8 mouse cellular contexts compared by ENCODE assay signal in the genomic region with DNA sequence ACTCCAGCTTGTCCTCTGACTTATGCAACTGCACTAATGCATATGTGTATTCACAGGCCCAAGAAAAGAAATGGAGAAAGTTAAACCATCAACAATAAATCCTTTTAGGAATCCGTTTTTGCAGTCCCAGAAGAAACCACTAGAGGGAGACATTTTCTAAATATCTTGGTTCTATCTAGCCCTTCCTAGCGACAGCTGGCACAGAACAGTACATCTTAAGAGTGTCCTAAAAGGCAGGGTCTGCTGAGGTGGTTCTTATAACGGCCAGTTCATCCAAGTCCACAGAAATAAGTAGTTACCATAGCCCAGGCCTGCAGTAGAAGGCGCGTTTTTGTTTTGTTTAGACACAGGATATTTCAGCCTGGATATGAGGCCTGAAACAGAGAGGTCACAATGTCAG. TPM values are rescaled to one million over a fixed set of nuclear protein-coding genes. Genes with fewer than 3 reads are reported as not detected.
A peak's percentile ranks its signal among the peaks of the same experiment; 100 is the strongest.
DNase-seq lines count a peak whose midpoint lies in the region; TF ChIP-seq lines count a peak whose summit lies in the region.
"Had no signal": no experiment of that assay in that cellular context is flagged by ENCODE, and none has a peak within 500 bp of the region (broad histone marks: within the 10 kb centered on the region; RNA-seq: fewer than 3 reads in every experiment).

No protein-coding gene starts in this region.

- no peak overlapping the region for H3K27ac ChIP-seq in left cerebral cortex, adult 2 months
- H3K27ac ChIP-seq in MEL (ENCODE audit: control insufficient read depth, low read depth, low read length) = no peak overlapping the region
- H3K27ac ChIP-seq: embryonic facial prominence, embryonic 13.5 days had no signal

- no peaks in the 10 kb centered on the region for H3K27me3 ChIP-seq in MEL (ENCODE audit: control insufficient read depth in 1 of 2, insufficient read depth in 2 of 2, low read length in 2 of 2)
- H3K27me3 ChIP-seq: embryonic facial prominence, embryonic 13.5 days had no signal

- H3K79me2 ChIP-seq in MEL (ENCODE audit: control insufficient read depth, insufficient read depth, low read length, poor library complexity) = no peaks in the 10 kb centered on the region; the same call in 1 of the 2 replicates

- peak; percentile 63 for TF ChIP-seq RAD21 in MEL (IDR thresholded peaks at IDR 0.05; ENCODE audit: low read depth, low read length)

- no peaks in the 10 kb centered on the region for H3K9me3 ChIP-seq in MEL (replicated peaks; ENCODE audit: insufficient read depth, low read length)
- H3K9me3 ChIP-seq: embryonic facial prominence, embryonic 13.5 days had no signal

- DNase-seq in left cerebral cortex, adult 2 months (ENCODE audit: extremely low spot score in 1 of 2, low spot score in 2 of 2) = no peak
- no peak for DNase-seq in left cerebral cortex, adult 8-10 months (ENCODE audit: low spot score in 2 of 2)
- peak; percentile 64 for DNase-seq in CD4-positive, CD25-positive, alpha-beta regulatory T cell, adult 2 months (ENCODE audit: low read depth, low spot score)
- DNase-seq in MEL (ENCODE audit: low read depth, low spot score) = peak; percentile 86
- peak; percentile 53 for DNase-seq in embryo, embryonic 10 days (ENCODE audit: low spot score)
- DNase-seq in layer of hippocampus, adult 9-10 months (ENCODE audit: low spot score) = peak; percentile 38
- peak; percentile 75 for DNase-seq in retina, postnatal 1 day

- H3K9ac ChIP-seq in MEL (ENCODE audit: control insufficient read depth, low read depth, low read length, poor library complexity, severe bottlenecking) = no peak overlapping the region
- H3K9ac ChIP-seq: embryonic facial prominence, embryonic 13.5 days had no signal

- H3K4me1 ChIP-seq in MEL (ENCODE audit: control insufficient read depth in 1 of 2, insufficient read depth in 2 of 2, low read length in 2 of 2) = peaks cover 0 to 4% of the 10 kb centered on the region in 2 experiments; a peak in 1 of 4 replicates
- H3K4me1 ChIP-seq: embryonic facial prominence, embryonic 13.5 days had no signal

- peak; percentile 78 for TF ChIP-seq CTCF in left cerebral cortex, adult 2 months (IDR thresholded peaks at IDR 0.05)
- TF ChIP-seq CTCF in MEL (IDR thresholded peaks at IDR 0.05 in 2 of 3, conservative IDR thresholded peaks at IDR 0.05 in 1 of 3; ENCODE audit: control insufficient read depth in 1 of 3, insufficient read depth in 1 of 3, low read depth in 2 of 3, low read length in 3 of 3, poor library complexity in 1 of 3, severe bottlenecking in 1 of 3) = peak in 2 of 3 experiments; percentile 77 to 91; a peak in 4 of 6 replicates

- intact Hi-C loops in left cerebral cortex, adult 2 months (cut with DNase I) = no loop called here

- H3K4me3 ChIP-seq in left cerebral cortex, adult 2 months = no peak overlapping the region
- H3K4me3 ChIP-seq in MEL (ENCODE audit: control insufficient read depth in 1 of 2, insufficient read depth in 1 of 2, low read depth in 2 of 2, low read length in 2 of 2) = no peak overlapping the region
- H3K4me3 ChIP-seq: embryonic facial prominence, embryonic 13.5 days had no signal

- peaks cover 13 to 66% of the 10 kb centered on the region in 2 experiments for H3K36me3 ChIP-seq in MEL (ENCODE audit: control insufficient read depth in 1 of 2, insufficient read depth in 2 of 2, low read length in 2 of 2)
- H3K36me3 ChIP-seq: embryonic facial prominence, embryonic 13.5 days had no signal

- TF ChIP-seq POLR2A in MEL (IDR thresholded peaks at IDR 0.05; ENCODE audit: control insufficient read depth in 1 of 2, insufficient read depth in 1 of 2, low read depth in 1 of 2, low read length in 2 of 2, poor library complexity in 1 of 2) = no peak

- TF ChIP-seq EP300 in MEL (IDR thresholded peaks at IDR 0.05; ENCODE audit: low read depth in 1 of 2, low read length in 2 of 2) = no peak

TF ChIP-seq in MEL, 35 proteins besides CTCF, POLR2A, EP300 and RAD21:
- peak; percentile 8; the same call in 1 of the 2 replicates for TF ChIP-seq POLR2AphosphoS2 (IDR thresholded peaks at IDR 0.05; ENCODE audit: low read length)
- TF ChIP-seq SMC3 (IDR thresholded peaks at IDR 0.05; ENCODE audit: low read depth, low read length) = peak; percentile 61
- TF ChIP-seq MAX (IDR thresholded peaks at IDR 0.05; ENCODE audit: low read length) = no peak
- peak; percentile 37 for TF ChIP-seq ZC3H11A (IDR thresholded peaks at IDR 0.05; ENCODE audit: low read depth, low read length)
- TF ChIP-seq KAT2A (conservative IDR thresholded peaks at IDR 0.05; ENCODE audit: low read depth, low read length) = no peak
- TF ChIP-seq MYB (IDR thresholded peaks at IDR 0.05; ENCODE audit: low read depth, low read length) = no peak
- TF ChIP-seq CHD2 (IDR thresholded peaks at IDR 0.05; ENCODE audit: low read length) = no peak
- TF ChIP-seq BHLHE40 (IDR thresholded peaks at IDR 0.05; ENCODE audit: borderline replicate concordance, low read depth, low read length) = no peak
TF ChIP-seq in MEL: peak in this region for 3.

RNA-seq across cellular contexts. Expression of gene Timm8a1, which starts 9.2 kb away (rescaled TPM):
- total RNA-seq in left cerebral cortex, adult 2 months (2021) = 10 to 100 TPM; 14.7 to 16.7 TPM
- total RNA-seq in left cerebral cortex, adult 8-10 months (2022) = 10 to 100 TPM; 12.2 to 16.4 (median 15.2) TPM
- total RNA-seq in MEL (2012; rRNA removed) = 217 and 240 TPM in 2 replicates
- polyA plus RNA-seq in MEL (2012; ENCODE audit: insufficient read depth in 1 of 2, insufficient read length in 2 of 2, low read depth in 1 of 2, low replicate concordance in 2 of 2, missing spikeins in 1 of 2) = 100 to 1,000 TPM; 267 to 449 TPM

RNA-seq across cellular contexts. Expression of gene Btk, which starts 32.5 kb away (rescaled TPM):
- total RNA-seq in left cerebral cortex, adult 2 months (2021) = under 1 TPM; 0.44 to 0.91 TPM
- 1 to 10 TPM in 3 of 4 experiments, under 1 TPM in 1; 0.97 to 2.0 (median 1.6) TPM for total RNA-seq in left cerebral cortex, adult 8-10 months (2022)
- 134 and 137 TPM in 2 replicates for total RNA-seq in MEL (2012; rRNA removed)
- 100 to 1,000 TPM; 291 to 327 TPM for polyA plus RNA-seq in MEL (2012; ENCODE audit: insufficient read depth in 1 of 2, insufficient read length in 2 of 2, low read depth in 1 of 2, low replicate concordance in 2 of 2, missing spikeins in 1 of 2)

RNA-seq across cellular contexts. Expression of gene Rpl36a, which starts 34.6 kb away (rescaled TPM):
- total RNA-seq in left cerebral cortex, adult 2 months (2021) = 100 to 1,000 TPM; 104 to 106 TPM
- 100 to 1,000 TPM; 108 to 148 (median 130) TPM for total RNA-seq in left cerebral cortex, adult 8-10 months (2022)
- total RNA-seq in MEL (2012; rRNA removed) = 6,735 and 6,935 TPM in 2 replicates
- 1,000 to 10,000 TPM in 1 of 2 experiments, not detected in 1; 1,673 TPM for polyA plus RNA-seq in MEL (2012; ENCODE audit: insufficient read depth in 1 of 2, insufficient read length in 2 of 2, low read depth in 1 of 2, low replicate concordance in 2 of 2, missing spikeins in 1 of 2)

RNA-seq across cellular contexts. Expression of gene Gla, which starts 50.0 kb away (rescaled TPM):
- 10 to 100 TPM; 11.0 to 12.2 TPM for total RNA-seq in left cerebral cortex, adult 2 months (2021)
- total RNA-seq in left cerebral cortex, adult 8-10 months (2022) = 10 to 100 TPM; 10.1 to 12.1 (median 11.9) TPM
- 10.0 and 10.2 TPM in 2 replicates for total RNA-seq in MEL (2012; rRNA removed)
- polyA plus RNA-seq in MEL (2012; ENCODE audit: insufficient read depth in 1 of 2, insufficient read length in 2 of 2, low read depth in 1 of 2, low replicate concordance in 2 of 2, missing spikeins in 1 of 2) = 10 to 100 TPM in 1 of 2 experiments, not detected in 1; 17.0 TPM

RNA-seq across cellular contexts. Expression of gene Hnrnph2, which starts 50.1 kb away (rescaled TPM):
- total RNA-seq in left cerebral cortex, adult 2 months (2021) = 100 to 1,000 TPM; 149 to 161 TPM
- total RNA-seq in left cerebral cortex, adult 8-10 months (2022) = 100 to 1,000 TPM; 157 to 169 (median 162) TPM
- total RNA-seq in MEL (2012; rRNA removed) = 127 and 134 TPM in 2 replicates
- polyA plus RNA-seq in MEL (2012; ENCODE audit: insufficient read depth in 1 of 2, insufficient read length in 2 of 2, low read depth in 1 of 2, low replicate concordance in 2 of 2, missing spikeins in 1 of 2) = 100 to 1,000 TPM; 200 to 295 TPM

Comparison
In these comparisons a context has a peak if more than half of its experiments do, and no peak if none do; other contexts are left out.
1. DNase-seq: peak in CD4-positive, CD25-positive, alpha-beta regulatory T cell, adult 2 months (single experiment), MEL (single experiment), embryo, embryonic 10 days (single experiment), layer of hippocampus, adult 9-10 months (single experiment) and retina, postnatal 1 day (single experiment); none in left cerebral cortex, adult 2 months (0 of 2) and left cerebral cortex, adult 8-10 months (0 of 2).
2. RNA of gene Timm8a1, which starts 9.2 kb away (total RNA-seq): 217 to 240 TPM in MEL; 14.7 to 16.7 TPM in left cerebral cortex, adult 2 months and 12.2 to 16.4 TPM in left cerebral cortex, adult 8-10 months; every median in the first group is over 10 times any median in the second.
3. RNA of gene Btk, which starts 32.5 kb away (total RNA-seq): 134 to 137 TPM in MEL; 0.97 to 2.0 TPM in left cerebral cortex, adult 8-10 months and 0.44 to 0.91 TPM in left cerebral cortex, adult 2 months; every median in the first group is over 10 times any median in the second.
4. RNA of gene Rpl36a, which starts 34.6 kb away (total RNA-seq): 6,735 to 6,935 TPM in MEL; 108 to 148 TPM in left cerebral cortex, adult 8-10 months and 104 to 106 TPM in left cerebral cortex, adult 2 months; every median in the first group is over 10 times any median in the second.